Mouse (Mus musculus): ENCODE measurements around the gene Ttc28. TPM values are rescaled to one million over a fixed set of nuclear protein-coding genes. Genes with fewer than 3 reads are reported as not detected.

Gene Ttc28
- polyA plus RNA-seq, 1 experiment from 2014 or later: 17.8 TPM

GRCm38 (mm10) chr5:110841046-110841862 is 38.3 kb upstream of the Ttc28 start:
- H3K27me3 ChIP-seq (ENCODE audit: control insufficient read depth, insufficient read depth, low read length): no peaks in the 10 kb centered on the region
- 92% methylated on average over 14 of the region's 14 CpGs for WGBS
- no peak overlapping the region; the same call in 1 of the 2 replicates for H3K4me2 ChIP-seq (replicated peaks; ENCODE audit: low read depth, low read length)

GRCm38 (mm10) chr5:110852990-110853389 is 26.6 kb upstream of the Ttc28 start:
- no peaks in the 10 kb centered on the region for H3K27me3 ChIP-seq (ENCODE audit: control insufficient read depth, insufficient read depth, low read length)

More at GRCm38 (mm10) chr5:110841046-110841862, 38.3 kb upstream of the Ttc28 start:
- Histone ChIP-seq H3K9me3 (ENCODE audit: control insufficient read depth, low read depth, low read length) (no peaks in the 10 kb centered on the region), H3K4me1 (ENCODE audit: control insufficient read depth, insufficient read depth, low read length) (peaks cover 6% of the 10 kb centered on the region; the same call in 1 of the 2 replicates), H3K36me3 (ENCODE audit: control insufficient read depth, insufficient read depth, low read length) (peaks cover 8% of the 10 kb centered on the region; the same call in 1 of the 2 replicates), H3K9ac (replicated peaks; ENCODE audit: low read depth, low read length) (no peak overlapping the region), H3K4me3 (ENCODE audit: low read depth, low read length) (no peak overlapping the region), H3K27ac (ENCODE audit: low read length) (no peak overlapping the region)
- ATAC-seq (ENCODE audit: insufficient number of reproducible peaks, insufficient read depth, low FRiP score, low read depth): no peak

GRCm38 (mm10) chr5:110857091-110857490 is 22.5 kb upstream of the Ttc28 start:
- H3K9me3 ChIP-seq (ENCODE audit: control insufficient read depth, low read depth, low read length): no peaks in the 10 kb centered on the region
- H3K4me2 ChIP-seq (replicated peaks; ENCODE audit: low read depth, low read length): no peak overlapping the region
- H3K4me3 ChIP-seq (ENCODE audit: low read depth, low read length): no peak overlapping the region
- peaks cover 4% of the 10 kb centered on the region for H3K36me3 ChIP-seq (ENCODE audit: control insufficient read depth, insufficient read depth, low read length)
- no peak overlapping the region for H3K9ac ChIP-seq (replicated peaks; ENCODE audit: low read depth, low read length)
- WGBS: 56% methylated on average over 5 of the region's 5 CpGs
- peaks cover 6% of the 10 kb centered on the region; the same call in 1 of the 2 replicates for H3K4me1 ChIP-seq (ENCODE audit: control insufficient read depth, insufficient read depth, low read length)
- no peak for ATAC-seq (ENCODE audit: insufficient number of reproducible peaks, insufficient read depth, low FRiP score, low read depth)
- H3K27ac ChIP-seq (ENCODE audit: low read length): peak overlapping the region; percentile 15; the same call in 1 of the 2 replicates
- no peaks in the 10 kb centered on the region for H3K27me3 ChIP-seq (ENCODE audit: control insufficient read depth, insufficient read depth, low read length)

More at GRCm38 (mm10) chr5:110852990-110853389, 26.6 kb upstream of the Ttc28 start:
- Histone ChIP-seq H3K4me2 (replicated peaks; ENCODE audit: low read depth, low read length) (no peak overlapping the region), H3K36me3 (ENCODE audit: control insufficient read depth, insufficient read depth, low read length) (peaks cover 9% of the 10 kb centered on the region), H3K9ac (replicated peaks; ENCODE audit: low read depth, low read length) (no peak overlapping the region), H3K9me3 (ENCODE audit: control insufficient read depth, low read depth, low read length) (no peaks in the 10 kb centered on the region), H3K4me3 (ENCODE audit: low read depth, low read length) (no peak overlapping the region), H3K4me1 (ENCODE audit: control insufficient read depth, insufficient read depth, low read length) (no peaks in the 10 kb centered on the region), H3K27ac (ENCODE audit: low read length) (no peak overlapping the region)
- no peak for ATAC-seq (ENCODE audit: insufficient number of reproducible peaks, insufficient read depth, low FRiP score, low read depth)
- 85% methylated on average over 1 of the region's 1 CpGs for WGBS

- Histone ChIP-seq H3K4me1 (ENCODE audit: control insufficient read depth, insufficient read depth, low read length) (peaks cover 6% of the 10 kb centered on the region; the same call in 1 of the 2 replicates), H3K4me2 (replicated peaks; ENCODE audit: low read depth, low read length) (peak overlapping the region; percentile 21), H3K27ac (ENCODE audit: low read length) (peak overlapping the region; percentile 83), H3K9ac (replicated peaks; ENCODE audit: low read depth, low read length) (peak overlapping the region; percentile 28; the same call in 1 of the 2 replicates), H3K4me3 (ENCODE audit: low read depth, low read length) (peak overlapping the region; percentile 16), H3K27me3 (ENCODE audit: control insufficient read depth, insufficient read depth, low read length) (no peaks in the 10 kb centered on the region), H3K36me3 (ENCODE audit: control insufficient read depth, insufficient read depth, low read length) (peaks cover 9% of the 10 kb centered on the region), H3K9me3 (ENCODE audit: control insufficient read depth, low read depth, low read length) (no peaks in the 10 kb centered on the region)
- WGBS: 13% methylated on average over 13 of the region's 13 CpGs
- ATAC-seq (ENCODE audit: insufficient number of reproducible peaks, insufficient read depth, low FRiP score, low read depth): peak; percentile 77; the same call in 1 of the 2 replicates
These were observed 20.5 kb upstream of the Ttc28 start for GRCm38 (mm10) chr5:110859013-110859650.

- H3K27me3 ChIP-seq (ENCODE audit: control insufficient read depth, insufficient read depth, low read length): no peaks in the 10 kb centered on the region
- no peak overlapping the region for H3K4me3 ChIP-seq (ENCODE audit: low read depth, low read length)
- H3K4me1 ChIP-seq (ENCODE audit: control insufficient read depth, insufficient read depth, low read length): peaks cover 6% of the 10 kb centered on the region; the same call in 1 of the 2 replicates
- 84% methylated on average over 5 of the region's 5 CpGs for WGBS
- 0 out of 2 replicates have a peak overlapping the region, but pooled peaks have one; percentile 83 for H3K27ac ChIP-seq (ENCODE audit: low read length)
- H3K4me2 ChIP-seq (replicated peaks; ENCODE audit: low read depth, low read length): no peak overlapping the region
- no peak for ATAC-seq (ENCODE audit: insufficient number of reproducible peaks, insufficient read depth, low FRiP score, low read depth)
- no peak overlapping the region for H3K9ac ChIP-seq (replicated peaks; ENCODE audit: low read depth, low read length)
- H3K9me3 ChIP-seq (ENCODE audit: control insufficient read depth, low read depth, low read length): no peaks in the 10 kb centered on the region
- H3K36me3 ChIP-seq (ENCODE audit: control insufficient read depth, insufficient read depth, low read length): peaks cover 9% of the 10 kb centered on the region
These were observed 19.2 kb upstream of the Ttc28 start for GRCm38 (mm10) chr5:110860445-110860844.

GRCm38 (mm10) chr5:110868460-110868859 is 11.1 kb upstream of the Ttc28 start:
- ATAC-seq (ENCODE audit: insufficient number of reproducible peaks, insufficient read depth, low FRiP score, low read depth): 0 out of 2 replicates have a peak, but pooled peaks have one; percentile 4
- Histone ChIP-seq H3K4me3 (ENCODE audit: low read depth, low read length) (no peak overlapping the region), H3K27me3 (ENCODE audit: control insufficient read depth, insufficient read depth, low read length) (no peaks in the 10 kb centered on the region), H3K4me2 (replicated peaks; ENCODE audit: low read depth, low read length) (no peak overlapping the region), H3K4me1 (ENCODE audit: control insufficient read depth, insufficient read depth, low read length) (peaks cover 4% of the 10 kb centered on the region; the same call in 1 of the 2 replicates), H3K36me3 (ENCODE audit: control insufficient read depth, insufficient read depth, low read length) (peaks cover 11% of the 10 kb centered on the region; the same call in 1 of the 2 replicates), H3K9ac (replicated peaks; ENCODE audit: low read depth, low read length) (no peak overlapping the region), H3K27ac (ENCODE audit: low read length) (peak overlapping the region; percentile 76; the same call in 1 of the 2 replicates), H3K9me3 (ENCODE audit: control insufficient read depth, low read depth, low read length) (no peaks in the 10 kb centered on the region)
- WGBS: 52% methylated on average over 4 of the region's 4 CpGs

GRCm38 (mm10) chr5:110869242-110869669 is 10.3 kb upstream of the Ttc28 start:
- Histone ChIP-seq H3K9ac (replicated peaks; ENCODE audit: low read depth, low read length) (no peak overlapping the region), H3K27ac (ENCODE audit: low read length) (peak overlapping the region; percentile 76), H3K4me3 (ENCODE audit: low read depth, low read length) (no peak overlapping the region), H3K27me3 (ENCODE audit: control insufficient read depth, insufficient read depth, low read length) (no peaks in the 10 kb centered on the region), H3K36me3 (ENCODE audit: control insufficient read depth, insufficient read depth, low read length) (peaks cover 11% of the 10 kb centered on the region; the same call in 1 of the 2 replicates), H3K9me3 (ENCODE audit: control insufficient read depth, low read depth, low read length) (no peaks in the 10 kb centered on the region), H3K4me1 (ENCODE audit: control insufficient read depth, insufficient read depth, low read length) (peaks cover 4% of the 10 kb centered on the region; the same call in 1 of the 2 replicates), H3K4me2 (replicated peaks; ENCODE audit: low read depth, low read length) (0 out of 2 replicates have a peak overlapping the region, but pooled peaks have one; percentile 14)
- 12% methylated on average over 8 of the region's 8 CpGs for WGBS
- peak; percentile 72 for ATAC-seq (ENCODE audit: insufficient number of reproducible peaks, insufficient read depth, low FRiP score, low read depth)

- Histone ChIP-seq H3K27me3 (ENCODE audit: control insufficient read depth, insufficient read depth, low read length) (no peaks in the 10 kb centered on the region), H3K9ac (replicated peaks; ENCODE audit: low read depth, low read length) (no peak overlapping the region), H3K36me3 (ENCODE audit: control insufficient read depth, insufficient read depth, low read length) (peaks cover 11% of the 10 kb centered on the region; the same call in 1 of the 2 replicates), H3K4me3 (ENCODE audit: low read depth, low read length) (no peak overlapping the region), H3K9me3 (ENCODE audit: control insufficient read depth, low read depth, low read length) (no peaks in the 10 kb centered on the region), H3K4me1 (ENCODE audit: control insufficient read depth, insufficient read depth, low read length) (peaks cover 9% of the 10 kb centered on the region; the same call in 1 of the 2 replicates), H3K4me2 (replicated peaks; ENCODE audit: low read depth, low read length) (no peak overlapping the region), H3K27ac (ENCODE audit: low read length) (no peak overlapping the region)
- 91% methylated on average over 6 of the region's 6 CpGs for WGBS
- no peak for ATAC-seq (ENCODE audit: insufficient number of reproducible peaks, insufficient read depth, low FRiP score, low read depth)
These were observed 6.4 kb upstream of the Ttc28 start for GRCm38 (mm10) chr5:110873160-110873559.

Data from stomach, embryonic 14.5 days (tissue).